In the genomic region with DNA sequence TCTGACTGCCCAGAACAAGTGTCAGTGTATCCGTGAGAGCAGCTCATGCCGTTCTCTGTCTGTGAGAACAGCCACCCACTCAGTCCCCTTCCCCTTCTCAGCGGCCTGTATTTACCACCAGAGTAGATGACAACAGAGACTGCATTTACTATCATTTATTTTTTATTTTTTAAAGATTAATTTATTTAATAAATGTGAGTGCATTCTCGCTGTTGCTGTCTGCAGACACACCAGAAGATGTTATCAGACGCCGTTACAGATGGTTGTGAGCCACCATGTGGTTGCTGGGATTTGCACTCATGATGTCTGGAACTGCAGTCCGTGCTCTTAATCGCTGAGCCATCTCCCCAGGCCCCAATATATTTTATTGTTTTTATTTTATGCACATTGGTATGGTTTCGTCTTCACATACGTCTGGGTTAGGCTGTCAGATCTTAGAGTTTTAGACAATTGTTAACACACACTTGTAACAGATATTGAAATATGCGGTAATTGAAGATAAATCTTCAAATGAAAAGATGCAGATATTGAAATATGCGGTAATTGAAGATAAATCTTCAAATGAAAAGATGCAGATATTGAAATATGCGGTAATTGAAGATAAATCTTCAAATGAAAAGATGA, we compare ENCODE assay signal across 10 mouse cellular contexts. TPM values are rescaled to one million over a fixed set of nuclear protein-coding genes. Genes with fewer than 3 reads are reported as not detected.
DNase-seq lines count a peak whose midpoint lies in the region; TF ChIP-seq lines count a peak whose summit lies in the region.
"Not testable (repeated sequence)": the region's sequence is repeated elsewhere in the genome, so short reads cannot be mapped to it uniquely, and the experiment has no call there.
"Had no signal": no experiment of that assay in that cellular context is flagged by ENCODE, and none has a peak within 500 bp of the region (broad histone marks: within the 10 kb centered on the region; RNA-seq: fewer than 3 reads in every experiment).

No protein-coding gene starts in this region.

- H3K9me3 ChIP-seq in MEL (replicated peaks; ENCODE audit: insufficient read depth, low read length), result not testable (repeated sequence)

- peak overlapping the region; percentile 67 for H3K9ac ChIP-seq in MEL (ENCODE audit: control insufficient read depth, low read depth, low read length, poor library complexity, severe bottlenecking)
- not testable (repeated sequence) for H3K9ac ChIP-seq in heart, adult 2 months (ENCODE audit: low read depth, low read length)

- H3K27me3 ChIP-seq in MEL (ENCODE audit: control insufficient read depth in 1 of 2, insufficient read depth in 2 of 2, low read length in 2 of 2); heart, adult 2 months (ENCODE audit: control insufficient read depth, insufficient read depth, low read length): not testable (repeated sequence)

- H3K4me3 ChIP-seq in MEL (ENCODE audit: control insufficient read depth in 1 of 2, insufficient read depth in 1 of 2, low read depth in 2 of 2, low read length in 2 of 2) (peak overlapping the region; percentile 26 to 63), macrophage (ENCODE audit: inconsistent target) (peak overlapping the region; percentile 42)
- H3K4me3 ChIP-seq in cortical plate, adult 2 months (ENCODE audit: insufficient read depth, low read length); heart, adult 2 months: not testable (repeated sequence)

- DNase-seq in MEL (ENCODE audit: low read depth, low spot score), result peak; percentile 81
- peak in 1 of 2 experiments; percentile 28 for DNase-seq in heart, adult 2 months
- peak; percentile 81 for DNase-seq in layer of hippocampus, adult 11-12 months (ENCODE audit: low spot score)
- DNase-seq in left cerebral cortex, adult 11 months (ENCODE audit: low spot score), result peak; percentile 54
- peak; percentile 24 to 44 for DNase-seq in thymus, adult 18-20 months

- not testable (repeated sequence) for TF ChIP-seq EP300 in MEL (IDR thresholded peaks at IDR 0.05; ENCODE audit: low read depth in 1 of 2, low read length in 2 of 2); heart, adult 2 months (IDR thresholded peaks at IDR 0.05; ENCODE audit: insufficient read depth, low read depth, low read length)

- H3K4me1 ChIP-seq in MEL (ENCODE audit: control insufficient read depth in 1 of 2, insufficient read depth in 2 of 2, low read length in 2 of 2), result peaks cover 0 to 11% of the 10 kb centered on the region in 2 experiments; a peak in 2 of 4 replicates
- not testable (repeated sequence) for H3K4me1 ChIP-seq in cortical plate, adult 2 months (ENCODE audit: control insufficient read depth, insufficient read depth, low read length); heart, adult 2 months (ENCODE audit: control insufficient read depth, insufficient read depth, low read length)

- WGBS in heart, adult 2 months, result 87% methylated on average over 13 of the region's 13 CpGs
- WGBS in macrophage (ENCODE audit: missing documents), result 85% methylated on average over 13 of the region's 13 CpGs

- TF ChIP-seq CTCF in MEL (IDR thresholded peaks at IDR 0.05 in 2 of 3, conservative IDR thresholded peaks at IDR 0.05 in 1 of 3; ENCODE audit: control insufficient read depth in 1 of 3, insufficient read depth in 1 of 3, low read depth in 2 of 3, low read length in 3 of 3, poor library complexity in 1 of 3, severe bottlenecking in 1 of 3), result 0 out of 6 replicates have a peak, but pooled peaks of 1 of the 3 experiments have one; percentile 11
- TF ChIP-seq CTCF in cortical plate, adult 2 months (IDR thresholded peaks at IDR 0.05; ENCODE audit: extremely low read depth, insufficient read depth, low read length); heart, adult 2 months (IDR thresholded peaks at IDR 0.05): not testable (repeated sequence)

- H3K79me2 ChIP-seq in MEL (ENCODE audit: control insufficient read depth, insufficient read depth, low read length, poor library complexity); heart, adult 2 months (replicated peaks; ENCODE audit: control insufficient read depth, insufficient read depth, low read length): not testable (repeated sequence)
- peaks cover 25% of the 10 kb centered on the region for H3K79me2 ChIP-seq in macrophage (ENCODE audit: inconsistent target)

- H3K27ac ChIP-seq in MEL (ENCODE audit: control insufficient read depth, low read depth, low read length) (peak overlapping the region; percentile 81), macrophage (peak overlapping the region; percentile 92)
- 0 out of 2 replicates have a peak overlapping the region, but pooled peaks have one; percentile 6 for H3K27ac ChIP-seq in cortical plate, adult 2 months (ENCODE audit: insufficient read depth, low read length)
- peak overlapping the region; percentile 12; the same call in 1 of the 2 replicates for H3K27ac ChIP-seq in heart, adult 2 months

- intact Hi-C loops in heart, adult 2 months (cut with DNase I), result not testable (repeated sequence)

- H3K36me3 ChIP-seq in MEL (ENCODE audit: control insufficient read depth in 1 of 2, insufficient read depth in 2 of 2, low read length in 2 of 2); heart, adult 2 months (ENCODE audit: control insufficient read depth, insufficient read depth, low read length); macrophage (ENCODE audit: inconsistent target): not testable (repeated sequence)

- TF ChIP-seq POLR2A in MEL (IDR thresholded peaks at IDR 0.05; ENCODE audit: control insufficient read depth in 1 of 2, insufficient read depth in 1 of 2, low read depth in 1 of 2, low read length in 2 of 2, poor library complexity in 1 of 2); cortical plate, adult 2 months (IDR thresholded peaks at IDR 0.05; ENCODE audit: extremely low read depth, insufficient read depth, low read length); heart, adult 2 months (IDR thresholded peaks at IDR 0.05; ENCODE audit: insufficient read depth, low read depth, low read length): not testable (repeated sequence)

- not testable (repeated sequence) for TF ChIP-seq RAD21 in MEL (IDR thresholded peaks at IDR 0.05; ENCODE audit: low read depth, low read length)

TF ChIP-seq in MEL, 35 proteins besides CTCF, POLR2A, EP300 and RAD21:
- TF ChIP-seq ETS1 (IDR thresholded peaks at IDR 0.05; ENCODE audit: low read depth, low read length) (peak; percentile 86), BHLHE40 (IDR thresholded peaks at IDR 0.05; ENCODE audit: borderline replicate concordance, low read depth, low read length) (peak; percentile 24; the same call in 1 of the 2 replicates), MYC (IDR thresholded peaks at IDR 0.05; ENCODE audit: low read depth, low read length) (peak; percentile 92), UBTF (IDR thresholded peaks at IDR 0.05; ENCODE audit: borderline replicate concordance, insufficient read depth, low read depth, low read length) (0 out of 2 replicates have a peak, but pooled peaks have one; percentile 31), MAX (IDR thresholded peaks at IDR 0.05; ENCODE audit: low read length) (peak; percentile 83), SIN3A (IDR thresholded peaks at IDR 0.05; ENCODE audit: low read length) (peak; percentile 83), GATA1 (IDR thresholded peaks at IDR 0.05; ENCODE audit: low read depth, low read length) (peak; percentile 88), HCFC1 (IDR thresholded peaks at IDR 0.05; ENCODE audit: low read depth, low read length) (0 out of 2 replicates have a peak, but pooled peaks have one; percentile 38), TCF12 (IDR thresholded peaks at IDR 0.05; ENCODE audit: low read depth, low read length) (peak; percentile 43; the same call in 1 of the 2 replicates), MXI1 (IDR thresholded peaks at IDR 0.05; ENCODE audit: low read depth, low read length) (peak; percentile 95), RCOR1 (IDR thresholded peaks at IDR 0.05; ENCODE audit: low read depth, low read length) (peak; percentile 75; the same call in 1 of the 2 replicates), CHD1 (IDR thresholded peaks at IDR 0.05; ENCODE audit: low read depth, low read length) (peak; percentile 98)

RNA-seq across cellular contexts. Expression of gene Shcbp1l, which starts 11.5 kb away (rescaled TPM):
- 1.9 and 3.7 TPM in 2 replicates for total RNA-seq in MEL (2012; rRNA removed)
- polyA plus RNA-seq in MEL (2012; ENCODE audit: insufficient read depth in 1 of 2, insufficient read length in 2 of 2, low read depth in 1 of 2, low replicate concordance in 2 of 2, missing spikeins in 1 of 2), result 1 to 10 TPM in 1 of 2 experiments, not detected in 1; 2.4 TPM
- 3.5 and 4.2 TPM in 2 replicates for polyA plus RNA-seq in cortical plate, adult 2 months (2012; rRNA removed)
- not detected for total RNA-seq in heart, adult 2 months (2021)
- polyA plus RNA-seq in heart, adult 2 months (2012; rRNA removed), result 0.06 TPM in 1 of 2 replicates, not detected in the other
- 10 to 100 TPM in 7 of 26 experiments, 1 to 10 TPM in 19; 1.8 to 15.2 (median 6.8) TPM for total RNA-seq in macrophage (2018; cell fraction: chromatin; rRNA removed)
- total RNA-seq in macrophage (2018; cell fraction: cytosol; rRNA removed), result 1 to 10 TPM in 5 of 26 experiments, under 1 TPM in 21; 0.37 to 1.5 (median 0.58) TPM
- 10 to 100 TPM in 9 of 26 experiments, 1 to 10 TPM in 17; 1.7 to 22.4 (median 6.6) TPM for total RNA-seq in macrophage (2018; cell fraction: nucleus; rRNA removed)
- polyA plus RNA-seq in macrophage (2018), result 0.53 to 1.9 TPM (median 0.63 TPM) in 3 replicates
- total RNA-seq: gastrocnemius, postnatal 36 days had no signal
- polyA plus RNA-seq: heart, postnatal 0 days; large intestine, adult 2 months had no signal

Comparison
In these comparisons a context has a peak if more than half of its experiments do, and no peak if none do; other contexts are left out.
1. H3K27ac ChIP-seq: peak in every context shown above with its lines; median percentile 92 in macrophage; 81 in MEL; 12 in heart, adult 2 months; 6 in cortical plate, adult 2 months.